Mouse (Mus musculus) limb, embryonic 12.5 days (tissue): Measurements from ENCODE around the gene Cstb. TPM values are rescaled to one million over a fixed set of nuclear protein-coding genes. Genes with fewer than 3 reads are reported as not detected.
A peak's percentile ranks its signal among the peaks of the same experiment; 100 is the strongest.

Experiments
- ATAC-seq: fragments of 200-750 bp; cut with Nextera tagmentation; 2 replicates; pipeline ENCODE4 v1.8.0; 2017; ENCODE audit warnings: low read depth, moderate TSS enrichment; ENCODE audit not compliant: insufficient number of reproducible peaks, insufficient read depth, low FRiP score, low TSS enrichment
- H3K27ac ChIP-seq: fragments of 300-500 bp; sonication (generic); 2 replicates; pipeline ENCODE4 v1.5.1; 2016; ENCODE audit warnings: mild to moderate bottlenecking, moderate library complexity
- H3K27me3 ChIP-seq: fragments of 300-500 bp; sonication (generic); 2 replicates; pipeline ENCODE4 v1.6.1; 2016; ENCODE audit warnings: mild to moderate bottlenecking, moderate library complexity
- H3K36me3 ChIP-seq: fragments of 300-500 bp; sonication (generic); 2 replicates; pipeline ENCODE4 v1.6.1; 2016; ENCODE audit warnings: mild to moderate bottlenecking, moderate library complexity
- H3K4me1 ChIP-seq: fragments of 300-500 bp; sonication (generic); replicated peaks from 2 replicates; pipeline ENCODE4 v1.6.1; 2016
- H3K4me2 ChIP-seq: fragments of 300-500 bp; sonication (generic); 2 replicates; pipeline ENCODE4 v1.6.1; 2016; ENCODE audit warnings: mild to moderate bottlenecking, moderate library complexity
- H3K4me3 ChIP-seq: fragments of 300-500 bp; sonication (generic); replicated peaks from 2 replicates; pipeline ENCODE4 v1.5.1; 2016; ENCODE audit warnings: mild to moderate bottlenecking
- H3K9ac ChIP-seq: fragments of 300-500 bp; sonication (generic); replicated peaks from 2 replicates; pipeline ENCODE4 v1.6.1; 2016; ENCODE audit warnings: mild to moderate bottlenecking, moderate library complexity
- H3K9me3 ChIP-seq: fragments of 300-500 bp; sonication (generic); 2 replicates; pipeline ENCODE4 v1.6.1; 2016; ENCODE audit warnings: mild to moderate bottlenecking, moderate library complexity
- WGBS: fragments of 180-500 bp; shearing (Covaris S2); methylation state at CpG from one replicate; pipeline ENCODE4 v1.1.7; 2016; 5-methylcytosine and 5-hydroxymethylcytosine counted together
- polyA plus RNA-seq: library from polyadenylated mRNA; unstranded; fragments of >200 nt; fragmentation: Nextera tagmentation; extraction: Ambion mirVana; gene quantifications from 2 replicates; pipeline ENCODE4 v1.2.1, GENCODE M21; 2016

Gene Cstb
- polyA plus RNA-seq, 1 experiment from 2014 or later: 204 TPM

- WGBS: 87% methylated on average over 8 of the region's 8 CpGs
- H3K27ac ChIP-seq: no peak overlapping the region
- H3K4me1 ChIP-seq: peaks cover 40% of the 10 kb centered on the region
- no peaks in the 10 kb centered on the region for H3K36me3 ChIP-seq
- no peak for ATAC-seq
- peak overlapping the region; percentile 92 for H3K4me2 ChIP-seq
- no peak overlapping the region for H3K4me3 ChIP-seq
- no peak overlapping the region for H3K9ac ChIP-seq
- H3K9me3 ChIP-seq: no peaks in the 10 kb centered on the region
- H3K27me3 ChIP-seq: peaks cover 6% of the 10 kb centered on the region; the same call in 1 of the 2 replicates
Measured at GRCm38 (mm10) chr10:78462945-78463768, 37.7 kb downstream of the Cstb start.

GRCm38 (mm10) chr10:78463769-78464167 lies 38.3 kb downstream of the Cstb start:
- Histone ChIP-seq H3K9ac (peak overlapping the region; percentile 58; the same call in 1 of the 2 replicates), H3K27ac (no peak overlapping the region), H3K27me3 (peaks cover 6% of the 10 kb centered on the region; the same call in 1 of the 2 replicates), H3K4me3 (peak overlapping the region; percentile 71), H3K36me3 (no peaks in the 10 kb centered on the region), H3K4me1 (peaks cover 33% of the 10 kb centered on the region), H3K9me3 (no peaks in the 10 kb centered on the region), H3K4me2 (peak overlapping the region; percentile 92)
- ATAC-seq: no peak
- WGBS: 88% methylated on average over 3 of the region's 3 CpGs

- 2% methylated on average over 32 of the region's 32 CpGs for WGBS
- peak; percentile 43 for ATAC-seq
Measured at GRCm38 (mm10) chr10:78464201-78464791, 38.8 kb downstream of the Cstb start.

GRCm38 (mm10) chr10:78464792-78465207 lies 39.3 kb downstream of the Cstb start, which contains the start of gene Pdxk:
TSS of gene Pdxk (minus strand) at chr10:78464975.
- no peaks in the 10 kb centered on the region for H3K9me3 ChIP-seq
- peaks cover 6% of the 10 kb centered on the region; the same call in 1 of the 2 replicates for H3K27me3 ChIP-seq
- H3K4me3 ChIP-seq: peak within 1 kb of the TSS; percentile 71
- H3K9ac ChIP-seq: peak within 1 kb of the TSS; percentile 58
- peak within 1 kb of the TSS; percentile 56; the same call in 1 of the 2 replicates for H3K27ac ChIP-seq
- H3K4me1 ChIP-seq: peaks cover 30% of the 10 kb centered on the region
- peak; percentile 89 for ATAC-seq
- under 1% methylated on average over 35 of the region's 35 CpGs for WGBS
- H3K36me3 ChIP-seq: no peaks in the 10 kb centered on the region
- peak within 1 kb of the TSS; percentile 92 for H3K4me2 ChIP-seq

More at GRCm38 (mm10) chr10:78464201-78464791, 38.8 kb downstream of the Cstb start:
- Histone ChIP-seq H3K4me3 (peak overlapping the region; percentile 71), H3K36me3 (no peaks in the 10 kb centered on the region), H3K9me3 (no peaks in the 10 kb centered on the region), H3K4me1 (peaks cover 30% of the 10 kb centered on the region), H3K27me3 (peaks cover 6% of the 10 kb centered on the region; the same call in 1 of the 2 replicates), H3K27ac (peak overlapping the region; percentile 45; the same call in 1 of the 2 replicates), H3K4me2 (peak overlapping the region; percentile 92), H3K9ac (peak overlapping the region; percentile 58)

GRCm38 (mm10) chr10:78465472-78465871 lies 40.0 kb downstream of the Cstb start:
- Histone ChIP-seq H3K4me3 (peak overlapping the region; percentile 71), H3K9ac (no peak overlapping the region), H3K27me3 (peaks cover 6% of the 10 kb centered on the region; the same call in 1 of the 2 replicates), H3K36me3 (no peaks in the 10 kb centered on the region), H3K9me3 (no peaks in the 10 kb centered on the region), H3K4me1 (peaks cover 25% of the 10 kb centered on the region), H3K4me2 (peak overlapping the region; percentile 92), H3K27ac (no peak overlapping the region)
- ATAC-seq: no peak
- 86% methylated on average over 3 of the region's 3 CpGs for WGBS

GRCm38 (mm10) chr10:78466647-78467046 lies 41.2 kb downstream of the Cstb start:
- Histone ChIP-seq H3K27me3 (peaks cover 6% of the 10 kb centered on the region; the same call in 1 of the 2 replicates), H3K4me1 (peaks cover 19% of the 10 kb centered on the region), H3K36me3 (no peaks in the 10 kb centered on the region), H3K4me2 (no peak overlapping the region), H3K9me3 (no peaks in the 10 kb centered on the region), H3K9ac (no peak overlapping the region), H3K27ac (no peak overlapping the region), H3K4me3 (no peak overlapping the region)
- 90% methylated on average over 9 of the region's 9 CpGs for WGBS
- ATAC-seq: no peak

GRCm38 (mm10) chr10:78467761-78468310 lies 42.4 kb downstream of the Cstb start:
- Histone ChIP-seq H3K4me3 (no peak overlapping the region), H3K36me3 (no peaks in the 10 kb centered on the region), H3K4me1 (peaks cover 19% of the 10 kb centered on the region), H3K9me3 (no peaks in the 10 kb centered on the region), H3K4me2 (no peak overlapping the region), H3K27me3 (peaks cover 6% of the 10 kb centered on the region; the same call in 1 of the 2 replicates), H3K27ac (no peak overlapping the region), H3K9ac (no peak overlapping the region)
- 32% methylated on average over 2 of the region's 2 CpGs for WGBS
- no peak for ATAC-seq

- H3K36me3 ChIP-seq: no peaks in the 10 kb centered on the region
- H3K4me1 ChIP-seq: peaks cover 5% of the 10 kb centered on the region; the same call in 1 of the 2 replicates
- no peak overlapping the region for H3K27ac ChIP-seq
- H3K4me3 ChIP-seq: no peak overlapping the region
- no peaks in the 10 kb centered on the region for H3K9me3 ChIP-seq
- H3K4me2 ChIP-seq: no peak overlapping the region
- no peaks in the 10 kb centered on the region for H3K27me3 ChIP-seq
- WGBS: 61% methylated on average over 15 of the region's 15 CpGs
- H3K9ac ChIP-seq: no peak overlapping the region
- no peak for ATAC-seq
Measured at GRCm38 (mm10) chr10:78470582-78471313, 45.3 kb downstream of the Cstb start.

- H3K4me2 ChIP-seq: no peak overlapping the region
- WGBS: 90% methylated on average over 3 of the region's 3 CpGs
- no peaks in the 10 kb centered on the region for H3K9me3 ChIP-seq
- no peaks in the 10 kb centered on the region for H3K27me3 ChIP-seq
- peaks cover 5% of the 10 kb centered on the region; the same call in 1 of the 2 replicates for H3K4me1 ChIP-seq
- no peak overlapping the region for H3K9ac ChIP-seq
- ATAC-seq: no peak
- no peaks in the 10 kb centered on the region for H3K36me3 ChIP-seq
- H3K27ac ChIP-seq: no peak overlapping the region
- H3K4me3 ChIP-seq: no peak overlapping the region
Measured at GRCm38 (mm10) chr10:78472046-78472445, 46.6 kb downstream of the Cstb start.

GRCm38 (mm10) chr10:78473434-78473833 lies 48.0 kb downstream of the Cstb start:
- no peak overlapping the region for H3K4me2 ChIP-seq
- no peak overlapping the region for H3K4me3 ChIP-seq
- H3K27ac ChIP-seq: no peak overlapping the region
- H3K36me3 ChIP-seq: no peaks in the 10 kb centered on the region
- WGBS: 74% methylated on average over 5 of the region's 5 CpGs
- no peaks in the 10 kb centered on the region for H3K27me3 ChIP-seq
- no peaks in the 10 kb centered on the region for H3K9me3 ChIP-seq
- no peak for ATAC-seq
- H3K4me1 ChIP-seq: no peaks in the 10 kb centered on the region
- H3K9ac ChIP-seq: no peak overlapping the region
